Mouse (Mus musculus): Measurements from ENCODE around the gene Cybc1. TPM values are rescaled to one million over a fixed set of nuclear protein-coding genes. Genes with fewer than 3 reads are reported as not detected.

Cybc1 gene
- total and polyA plus RNA-seq, 2 experiments from 2014 or later, result 19.7 to 29.1 TPM

DNA sequence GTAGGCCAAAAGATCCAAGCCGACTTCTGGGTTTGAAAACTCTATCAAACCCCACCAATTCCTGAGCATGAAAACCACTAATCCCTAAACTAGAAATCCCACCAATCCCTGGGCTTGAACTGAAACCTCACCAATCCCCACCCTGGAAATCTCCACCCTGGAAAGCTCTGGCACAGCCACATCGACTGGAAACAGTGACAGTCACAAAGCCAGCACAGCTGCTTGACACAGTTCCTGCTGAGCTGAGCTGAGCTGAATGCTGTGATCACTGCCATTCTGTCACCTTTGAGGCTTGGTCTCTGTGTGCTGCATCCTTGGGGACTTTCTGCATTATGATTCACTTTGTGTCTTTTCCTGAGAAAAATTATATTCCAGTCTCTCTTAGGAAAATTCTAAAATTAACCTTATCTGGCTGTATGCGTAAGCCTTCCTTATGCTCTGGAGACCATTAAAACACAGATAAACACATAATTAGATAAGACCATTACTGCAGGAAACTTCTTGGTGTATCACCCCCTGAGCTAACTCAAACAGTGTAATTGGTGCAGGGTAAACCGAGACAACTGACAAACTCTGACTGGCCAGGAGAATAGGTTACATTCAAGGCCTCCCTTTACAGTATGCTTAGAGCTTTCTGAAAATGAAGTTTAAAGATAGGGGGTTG lies 2.6 kb upstream of the Cybc1 start:
- 42% methylated on average over 4 of the region's 4 CpGs for WGBS
- Histone ChIP-seq H3K9me3 (ENCODE audit: low read length) (no peaks in the 10 kb centered on the region), H3K4me2 (ENCODE audit: low read depth) (no peak overlapping the region), H3K27me3 (ENCODE audit: insufficient read depth, low read length) (no peaks in the 10 kb centered on the region), H3K36me3 (ENCODE audit: insufficient read depth) (peaks cover 2% of the 10 kb centered on the region; the same call in 1 of the 2 replicates), H3K27ac (ENCODE audit: low read depth, low read length) (no peak overlapping the region), H3K4me3 (ENCODE audit: low read depth, low read length) (no peak overlapping the region), H3K9ac (no peak overlapping the region), H3K4me1 (ENCODE audit: insufficient read depth) (peaks cover 21% of the 10 kb centered on the region)
- DNase-seq (no peak), ATAC-seq (no peak)
- no peak for TF ChIP-seq CTCF (IDR thresholded peaks at IDR 0.05; ENCODE audit: low read depth)

DNA sequence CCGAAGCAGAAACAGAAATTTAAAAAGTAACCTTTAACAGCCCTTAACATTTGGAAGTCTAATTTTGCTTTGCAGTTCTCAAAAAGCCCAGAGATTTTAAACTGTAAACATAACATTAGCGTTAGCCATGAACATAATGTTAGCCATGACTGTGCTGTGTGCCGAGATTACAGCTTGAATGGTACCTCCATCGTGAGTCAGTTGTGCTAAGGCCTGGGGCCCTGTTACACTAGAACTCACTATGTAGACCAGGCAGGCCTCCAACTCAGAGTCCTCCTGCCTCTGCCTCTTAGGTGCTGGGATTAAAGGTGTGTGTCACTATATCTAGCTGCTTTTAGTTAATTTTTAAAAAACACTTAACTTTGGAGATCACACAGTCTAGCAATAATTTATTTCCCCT lies 2.1 kb upstream of the Cybc1 start:
- whole genome bisulfite sequencing, result 62% methylated on average over 4 of the region's 4 CpGs
- Histone ChIP-seq H3K4me3 (ENCODE audit: low read depth, low read length) (no peak overlapping the region), H3K4me1 (ENCODE audit: insufficient read depth) (peaks cover 18% of the 10 kb centered on the region), H3K27me3 (ENCODE audit: insufficient read depth, low read length) (no peaks in the 10 kb centered on the region), H3K4me2 (ENCODE audit: low read depth) (no peak overlapping the region), H3K36me3 (ENCODE audit: insufficient read depth) (peaks cover 7% of the 10 kb centered on the region; the same call in 1 of the 2 replicates), H3K9me3 (ENCODE audit: low read length) (no peaks in the 10 kb centered on the region), H3K9ac (no peak overlapping the region), H3K27ac (ENCODE audit: low read depth, low read length) (no peak overlapping the region)
- DNase-seq, result no peak
- TF ChIP-seq CTCF (IDR thresholded peaks at IDR 0.05; ENCODE audit: low read depth), result no peak
- ATAC-seq, result no peak

DNA sequence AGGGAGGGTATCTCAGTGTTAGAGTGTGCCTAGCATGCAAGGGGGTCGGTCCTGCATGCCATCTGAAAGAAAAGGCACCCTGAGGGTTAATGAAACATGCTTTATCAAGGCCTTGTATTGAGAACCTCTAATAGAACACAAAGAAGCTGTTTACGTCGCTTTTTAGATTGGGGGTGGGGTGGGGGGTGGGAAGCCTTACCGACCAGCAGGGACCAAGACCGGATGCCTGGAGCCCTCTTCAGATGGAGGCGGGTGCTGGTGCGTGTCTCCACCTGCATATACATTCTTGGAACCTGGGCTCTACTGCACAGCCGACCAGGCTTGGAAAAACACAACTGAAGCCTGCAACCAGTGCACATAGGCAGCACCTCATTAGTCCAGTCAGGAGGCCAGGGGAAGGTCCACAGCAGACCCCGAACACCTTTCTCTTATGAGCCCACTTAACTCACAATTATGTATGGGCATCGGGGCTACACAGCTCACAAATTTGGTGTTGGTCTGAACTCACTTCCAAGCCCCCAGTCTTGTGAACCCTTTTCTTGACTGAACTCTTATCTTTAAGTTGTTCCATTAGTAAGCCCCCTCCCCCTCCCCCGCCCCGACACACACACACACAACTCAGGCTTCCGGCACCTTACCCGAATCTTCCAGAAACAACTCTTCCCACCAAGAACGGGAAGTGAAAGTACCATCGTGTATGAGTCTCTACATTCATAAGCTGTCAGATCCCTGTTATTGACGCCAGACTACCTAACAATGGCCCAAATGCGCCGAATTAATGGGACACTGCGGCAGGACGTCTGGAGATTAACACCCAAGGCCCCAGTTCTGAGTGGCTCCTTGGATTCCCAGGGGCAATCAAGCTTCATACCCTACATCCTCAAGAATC lies 749 bp downstream of the Cybc1 start:
- Histone ChIP-seq H3K27me3 (ENCODE audit: insufficient read depth, low read length) (no peaks in the 10 kb centered on the region), H3K9me3 (ENCODE audit: low read length) (no peaks in the 10 kb centered on the region), H3K4me1 (ENCODE audit: insufficient read depth) (peaks cover 13% of the 10 kb centered on the region), H3K4me2 (ENCODE audit: low read depth) (peak overlapping the region; percentile 83), H3K27ac (ENCODE audit: low read depth, low read length) (peak overlapping the region; percentile 64), H3K4me3 (ENCODE audit: low read depth, low read length) (peak overlapping the region; percentile 66), H3K36me3 (ENCODE audit: insufficient read depth) (peaks cover 33% of the 10 kb centered on the region), H3K9ac (peak overlapping the region; percentile 66)
- WGBS, result 21% methylated on average over 21 of the region's 21 CpGs
- ATAC-seq, result no peak; the same call in 1 of the 2 replicates
- no peak for TF ChIP-seq CTCF (IDR thresholded peaks at IDR 0.05; ENCODE audit: low read depth)
- no peak for DNase-seq

GRCm38 (mm10) chr11:121221321-121222010 lies 7.7 kb downstream of the Cybc1 start:
- Histone ChIP-seq H3K9ac (no peak overlapping the region), H3K4me2 (ENCODE audit: low read depth) (no peak overlapping the region), H3K9me3 (ENCODE audit: low read length) (no peaks in the 10 kb centered on the region), H3K4me3 (ENCODE audit: low read depth, low read length) (no peak overlapping the region), H3K27me3 (ENCODE audit: insufficient read depth, low read length) (no peaks in the 10 kb centered on the region), H3K27ac (ENCODE audit: low read depth, low read length) (no peak overlapping the region), H3K4me1 (ENCODE audit: insufficient read depth) (no peaks in the 10 kb centered on the region), H3K36me3 (ENCODE audit: insufficient read depth) (peaks cover 83% of the 10 kb centered on the region)
- TF ChIP-seq CTCF (IDR thresholded peaks at IDR 0.05; ENCODE audit: low read depth), result no peak
- DNase-seq, result no peak
- ATAC-seq, result no peak
- WGBS, result 92% methylated on average over 6 of the region's 6 CpGs

DNA sequence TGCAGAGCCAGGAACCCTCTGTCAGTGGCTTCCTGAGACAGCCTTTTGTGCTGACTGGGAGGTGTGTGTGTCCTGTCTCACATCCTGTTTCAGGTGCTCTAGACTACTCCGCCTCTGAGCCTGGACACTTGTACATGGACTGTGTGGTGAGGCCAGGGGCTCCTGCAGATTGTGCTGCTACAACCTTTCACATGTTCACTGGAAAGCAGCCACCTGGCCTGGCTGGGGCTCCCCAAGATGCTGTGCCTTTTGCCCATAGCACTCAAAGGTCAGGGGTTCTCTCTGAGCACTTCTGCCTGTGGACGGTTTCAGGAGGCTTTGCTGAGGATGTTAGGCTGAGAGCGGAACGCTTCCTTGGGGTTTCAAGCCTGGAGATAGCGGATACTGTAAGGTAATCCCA lies 8.4 kb downstream of the Cybc1 start:
- 90% methylated on average over 5 of the region's 5 CpGs for WGBS
- H3K9me3 ChIP-seq (ENCODE audit: low read length), result no peaks in the 10 kb centered on the region
- TF ChIP-seq CTCF (IDR thresholded peaks at IDR 0.05; ENCODE audit: low read depth), result no peak
- DNase-seq (no peak), ATAC-seq (no peak)
- peaks cover 81% of the 10 kb centered on the region for H3K36me3 ChIP-seq (ENCODE audit: insufficient read depth)
- H3K4me2 ChIP-seq (ENCODE audit: low read depth), result no peak overlapping the region
- H3K27ac ChIP-seq (ENCODE audit: low read depth, low read length), result no peak overlapping the region
- no peaks in the 10 kb centered on the region for H3K27me3 ChIP-seq (ENCODE audit: insufficient read depth, low read length)
- no peaks in the 10 kb centered on the region for H3K4me1 ChIP-seq (ENCODE audit: insufficient read depth)
- H3K9ac ChIP-seq, result no peak overlapping the region
- no peak overlapping the region for H3K4me3 ChIP-seq (ENCODE audit: low read depth, low read length)

DNA sequence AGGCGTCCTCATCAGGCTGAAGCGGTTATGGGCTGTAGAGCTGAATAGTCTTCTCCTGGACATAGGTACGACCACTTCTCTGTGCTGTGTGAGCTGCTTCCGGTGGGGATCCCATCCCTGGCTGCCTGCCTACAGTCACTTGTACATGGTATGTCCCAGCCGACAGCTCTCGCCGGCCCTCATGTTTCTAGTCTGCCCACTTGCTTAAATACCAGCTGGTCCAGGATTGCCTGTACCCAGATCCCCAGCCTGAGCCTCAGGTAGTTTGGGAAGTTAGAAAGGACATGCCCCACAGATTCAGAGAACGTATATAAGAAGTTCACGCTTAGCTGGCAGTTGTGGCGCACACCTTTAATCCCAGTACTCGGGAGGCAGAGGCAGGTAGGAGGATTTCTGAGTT lies 9.3 kb downstream of the Cybc1 start:
- H3K4me2 ChIP-seq (ENCODE audit: low read depth), result no peak overlapping the region
- no peaks in the 10 kb centered on the region for H3K4me1 ChIP-seq (ENCODE audit: insufficient read depth)
- DNase-seq (no peak), ATAC-seq (no peak)
- TF ChIP-seq CTCF (IDR thresholded peaks at IDR 0.05; ENCODE audit: low read depth), result no peak
- H3K4me3 ChIP-seq (ENCODE audit: low read depth, low read length), result no peak overlapping the region
- H3K27ac ChIP-seq (ENCODE audit: low read depth, low read length), result no peak overlapping the region
- WGBS, result 92% methylated on average over 11 of the region's 11 CpGs
- peaks cover 72% of the 10 kb centered on the region for H3K36me3 ChIP-seq (ENCODE audit: insufficient read depth)
- no peak overlapping the region for H3K9ac ChIP-seq
- no peaks in the 10 kb centered on the region for H3K9me3 ChIP-seq (ENCODE audit: low read length)
- H3K27me3 ChIP-seq (ENCODE audit: insufficient read depth, low read length), result no peaks in the 10 kb centered on the region

Measured in forebrain, postnatal 0 days (tissue).